ENCODE assay signal across 8 mouse cellular contexts in genomic region chr7:141046931-141047580, GRCm38 (mm10). TPM values are rescaled to one million over a fixed set of nuclear protein-coding genes. Genes with fewer than 3 reads are reported as not detected.
DNase-seq lines count a peak whose midpoint lies in the region; ATAC-seq and TF ChIP-seq lines count a peak whose summit lies in the region.

No protein-coding gene starts in this region.

- H3K4me2 ChIP-seq in midbrain, embryonic 11.5 days, result no peak overlapping the region
- peak overlapping the region; percentile 79; the same call in 1 of the 2 replicates for H3K4me2 ChIP-seq in forebrain, embryonic 12.5 days
- peak overlapping the region; percentile 81 for H3K4me2 ChIP-seq in lung, embryonic 14.5 days

- peaks cover 7% of the 10 kb centered on the region; the same call in 1 of the 2 replicates for H3K27me3 ChIP-seq in midbrain, embryonic 10.5 days (ENCODE audit: low read depth, poor library complexity, severe bottlenecking)
- no peaks in the 10 kb centered on the region for H3K27me3 ChIP-seq in midbrain, embryonic 11.5 days (ENCODE audit: control insufficient read depth, insufficient read depth, low read length)
- peaks cover 10% of the 10 kb centered on the region; the same call in 1 of the 2 replicates for H3K27me3 ChIP-seq in forebrain, embryonic 12.5 days
- H3K27me3 ChIP-seq in lung, embryonic 14.5 days (ENCODE audit: insufficient read depth, low read length), result no peaks in the 10 kb centered on the region

- WGBS in midbrain, embryonic 10.5 days, result 68% methylated on average over 6 of the region's 6 CpGs
- 77% methylated on average over 6 of the region's 6 CpGs for WGBS in midbrain, embryonic 11.5 days
- 80% methylated on average over 6 of the region's 6 CpGs for WGBS in forebrain, embryonic 12.5 days
- WGBS in lung, embryonic 14.5 days, result 62% methylated on average over 6 of the region's 6 CpGs

- H3K27ac ChIP-seq in midbrain, embryonic 10.5 days (replicated peaks), result peak overlapping the region; percentile 75
- no peak overlapping the region for H3K27ac ChIP-seq in midbrain, embryonic 11.5 days (ENCODE audit: low read depth, low read length)
- no peak overlapping the region for H3K27ac ChIP-seq in forebrain, embryonic 12.5 days
- peak overlapping the region; percentile 92 for H3K27ac ChIP-seq in lung, embryonic 14.5 days (ENCODE audit: low read depth)

- H3K4me3 ChIP-seq in midbrain, embryonic 10.5 days, result peak overlapping the region; percentile 55; the same call in 1 of the 2 replicates
- no peak overlapping the region for H3K4me3 ChIP-seq in midbrain, embryonic 11.5 days (ENCODE audit: low read depth, low read length)
- H3K4me3 ChIP-seq in forebrain, embryonic 12.5 days (replicated peaks), result 0 out of 2 replicates have a peak overlapping the region, but pooled peaks have one; percentile 37
- H3K4me3 ChIP-seq in lung, embryonic 14.5 days (ENCODE audit: low read depth, low read length), result no peak overlapping the region

- no peak for ATAC-seq in midbrain, embryonic 11.5 days (ENCODE audit: low FRiP score)
- ATAC-seq in forebrain, embryonic 12.5 days (ENCODE audit: low FRiP score), result no peak
- peak; percentile 5; the same call in 1 of the 2 replicates for ATAC-seq in lung, embryonic 14.5 days (ENCODE audit: insufficient read depth)

- no peaks in the 10 kb centered on the region for H3K36me3 ChIP-seq in midbrain, embryonic 10.5 days
- H3K36me3 ChIP-seq in midbrain, embryonic 11.5 days (ENCODE audit: control insufficient read depth, insufficient read depth, low read length), result no peaks in the 10 kb centered on the region
- H3K36me3 ChIP-seq in forebrain, embryonic 12.5 days (replicated peaks), result no peaks in the 10 kb centered on the region
- no peaks in the 10 kb centered on the region for H3K36me3 ChIP-seq in lung, embryonic 14.5 days (ENCODE audit: insufficient read depth)

- H3K9me3 ChIP-seq in midbrain, embryonic 10.5 days (replicated peaks), result no peaks in the 10 kb centered on the region
- no peaks in the 10 kb centered on the region for H3K9me3 ChIP-seq in midbrain, embryonic 11.5 days (ENCODE audit: control insufficient read depth, low read length)
- no peaks in the 10 kb centered on the region for H3K9me3 ChIP-seq in forebrain, embryonic 12.5 days
- H3K9me3 ChIP-seq in lung, embryonic 14.5 days (ENCODE audit: low read depth, low read length), result no peaks in the 10 kb centered on the region

- no peak overlapping the region for H3K9ac ChIP-seq in midbrain, embryonic 11.5 days (ENCODE audit: low read length)
- H3K9ac ChIP-seq in forebrain, embryonic 12.5 days, result peak overlapping the region; percentile 47; the same call in 1 of the 2 replicates
- H3K9ac ChIP-seq in lung, embryonic 14.5 days, result peak overlapping the region; percentile 27; the same call in 1 of the 2 replicates

- DNase-seq in midbrain, embryonic 10.5 days (ENCODE audit: low spot score), result no peak
- DNase-seq in midbrain, embryonic 11.5 days (ENCODE audit: low spot score, missing footprints), result no peak
- DNase-seq in induced T-regulatory cell, adult 2 months (ENCODE audit: low read depth), result peak; percentile 51
- DNase-seq in lung, embryonic 14.5 days, result peak; percentile 40
- DNase-seq in ovary, adult 18-20 months (ENCODE audit: low spot score), result no peak
- no peak for DNase-seq in layer of hippocampus, adult 9-11 months
- DNase-seq in cerebellum, adult 9-10 months, result no peak

- H3K4me1 ChIP-seq in midbrain, embryonic 10.5 days, result peaks cover 21% of the 10 kb centered on the region
- H3K4me1 ChIP-seq in midbrain, embryonic 11.5 days (ENCODE audit: control insufficient read depth, insufficient read depth, low read length), result peaks cover 4% of the 10 kb centered on the region; the same call in 1 of the 2 replicates
- peaks cover 16% of the 10 kb centered on the region for H3K4me1 ChIP-seq in forebrain, embryonic 12.5 days
- H3K4me1 ChIP-seq in lung, embryonic 14.5 days (ENCODE audit: insufficient read depth), result 0 out of 2 replicates have a peak, but pooled peaks cover 4% of the 10 kb centered on the region

- no peak for TF ChIP-seq CTCF in lung, embryonic 14.5 days (IDR thresholded peaks at IDR 0.05; ENCODE audit: low read depth)

RNA-seq across cellular contexts. Expression of gene B4galnt4, which starts 13.8 kb away (rescaled TPM):
- polyA plus RNA-seq in midbrain, embryonic 10.5 days (2016; fragmentation: Nextera tagmentation; extraction: Ambion mirVana), result 26.8 and 29.4 TPM in 2 replicates
- 18.8 and 19.5 TPM in 2 replicates for polyA plus RNA-seq in midbrain, embryonic 11.5 days (2014; fragmentation: Nextera tagmentation; extraction: Ambion mirVana)
- 40.7 and 43.6 TPM in 2 replicates for polyA plus RNA-seq in forebrain, embryonic 12.5 days (2016; fragmentation: Nextera tagmentation; extraction: Ambion mirVana)
- polyA plus RNA-seq in lung, embryonic 14.5 days (2014; fragmentation: Nextera tagmentation; extraction: Ambion mirVana), result 5.6 and 7.1 TPM in 2 replicates

RNA-seq across cellular contexts. Expression of gene Gm17387, which starts 18.1 kb away (rescaled TPM):
- polyA plus RNA-seq in midbrain, embryonic 10.5 days (2016; fragmentation: Nextera tagmentation; extraction: Ambion mirVana), result not detected in 2 replicates
- not detected in 2 replicates for polyA plus RNA-seq in midbrain, embryonic 11.5 days (2014; fragmentation: Nextera tagmentation; extraction: Ambion mirVana)
- not detected in 2 replicates for polyA plus RNA-seq in forebrain, embryonic 12.5 days (2016; fragmentation: Nextera tagmentation; extraction: Ambion mirVana)
- polyA plus RNA-seq in lung, embryonic 14.5 days (2014; fragmentation: Nextera tagmentation; extraction: Ambion mirVana), result not detected in 2 replicates

RNA-seq across cellular contexts. Expression of gene Ifitm6, which starts 29.3 kb away (rescaled TPM):
- 0.21 TPM in 1 of 2 replicates, not detected in the other for polyA plus RNA-seq in midbrain, embryonic 10.5 days (2016; fragmentation: Nextera tagmentation; extraction: Ambion mirVana)
- polyA plus RNA-seq in midbrain, embryonic 11.5 days (2014; fragmentation: Nextera tagmentation; extraction: Ambion mirVana), result not detected in 2 replicates
- not detected in 2 replicates for polyA plus RNA-seq in forebrain, embryonic 12.5 days (2016; fragmentation: Nextera tagmentation; extraction: Ambion mirVana)
- 0.49 and 1.1 TPM in 2 replicates for polyA plus RNA-seq in lung, embryonic 14.5 days (2014; fragmentation: Nextera tagmentation; extraction: Ambion mirVana)

RNA-seq across cellular contexts. Expression of gene Pkp3, which starts 31.0 kb away (rescaled TPM):
- polyA plus RNA-seq in midbrain, embryonic 10.5 days (2016; fragmentation: Nextera tagmentation; extraction: Ambion mirVana), result 1.8 and 2.0 TPM in 2 replicates
- polyA plus RNA-seq in midbrain, embryonic 11.5 days (2014; fragmentation: Nextera tagmentation; extraction: Ambion mirVana), result 0.82 and 0.84 TPM in 2 replicates
- 1.3 and 1.5 TPM in 2 replicates for polyA plus RNA-seq in forebrain, embryonic 12.5 days (2016; fragmentation: Nextera tagmentation; extraction: Ambion mirVana)
- 7.5 and 8.7 TPM in 2 replicates for polyA plus RNA-seq in lung, embryonic 14.5 days (2014; fragmentation: Nextera tagmentation; extraction: Ambion mirVana)

RNA-seq across cellular contexts. Expression of gene Ifitm3, which starts 36.5 kb away (rescaled TPM):
- polyA plus RNA-seq in midbrain, embryonic 10.5 days (2016; fragmentation: Nextera tagmentation; extraction: Ambion mirVana), result 13.7 and 16.8 TPM in 2 replicates
- 13.5 and 14.0 TPM in 2 replicates for polyA plus RNA-seq in midbrain, embryonic 11.5 days (2014; fragmentation: Nextera tagmentation; extraction: Ambion mirVana)
- 11.6 and 13.0 TPM in 2 replicates for polyA plus RNA-seq in forebrain, embryonic 12.5 days (2016; fragmentation: Nextera tagmentation; extraction: Ambion mirVana)
- 164 and 183 TPM in 2 replicates for polyA plus RNA-seq in lung, embryonic 14.5 days (2014; fragmentation: Nextera tagmentation; extraction: Ambion mirVana)

Comparison
In these comparisons a context has a peak if more than half of its experiments do, and no peak if none do; other contexts are left out.
1. H3K27ac ChIP-seq: peak in midbrain, embryonic 10.5 days (single experiment) and lung, embryonic 14.5 days (single experiment); none in midbrain, embryonic 11.5 days (single experiment) and forebrain, embryonic 12.5 days (single experiment).
2. H3K4me3 ChIP-seq: peak in midbrain, embryonic 10.5 days (single experiment) and forebrain, embryonic 12.5 days (single experiment); none in midbrain, embryonic 11.5 days (single experiment) and lung, embryonic 14.5 days (single experiment).
3. DNase-seq: peak in induced T-regulatory cell, adult 2 months (single experiment) and lung, embryonic 14.5 days (single experiment); none in midbrain, embryonic 10.5 days (single experiment), midbrain, embryonic 11.5 days (single experiment), ovary, adult 18-20 months (single experiment), layer of hippocampus, adult 9-11 months (single experiment) and cerebellum, adult 9-10 months (single experiment).